Mouse (Mus musculus) stomach, postnatal 0 days (tissue): Measurements from ENCODE around the gene Ush2a.

Source experiments
- CTCF ChIP-seq: IDR thresholded peaks from 2 replicates; pipeline ENCODE4 v1.5.1; 2016; ENCODE audit warnings: antibody characterized with exemption, low read depth, mild to moderate bottlenecking, moderate library complexity
- EP300 ChIP-seq: optimal IDR thresholded peaks from 2 replicates; pipeline ENCODE3; 2016; ENCODE audit warnings: antibody characterized with exemption

DNA sequence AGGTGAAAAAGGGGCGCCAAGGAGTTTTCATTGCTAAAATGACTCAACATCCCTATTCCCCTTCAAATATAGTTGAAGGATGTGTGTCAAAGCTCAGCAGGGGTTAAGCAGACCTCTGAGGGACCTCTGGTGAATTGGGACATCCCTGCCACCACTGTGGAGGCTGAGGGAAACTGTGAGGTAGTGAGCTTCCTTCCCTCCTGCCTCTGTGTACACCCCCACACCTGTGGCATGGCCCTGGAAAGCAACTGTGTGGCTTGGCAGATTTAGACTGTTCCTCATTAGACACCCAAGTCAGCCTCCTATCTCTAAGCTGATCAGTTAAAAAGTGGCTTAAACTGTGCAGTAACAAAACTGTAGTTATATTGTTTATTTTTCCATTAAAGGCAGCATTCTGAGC is 275.2 kb downstream of the Ush2a start:
- TF ChIP-seq CTCF (no peak), EP300 (no peak)
